Mouse (Mus musculus) thymus, adult 2 months (tissue): ENCODE measurements around the gene Rpl6.

Experiments used
- CTCF ChIP-seq: fragments of 200-500 bp; IDR thresholded peaks from 2 replicates; pipeline ENCODE4 v1.5.1; 2012; ENCODE audit warnings: mild to moderate bottlenecking, control low read depth, low read length, moderate library complexity, borderline replicate concordance; ENCODE audit not compliant: control insufficient read depth, poor library complexity, insufficient read depth; ENCODE audit errors: extremely low read depth
- POLR2A ChIP-seq: fragments of 200-500 bp; IDR thresholded peaks from 2 replicates; pipeline ENCODE4 v1.6.1; 2012; ENCODE audit warnings: mild to moderate bottlenecking, low read length, control low read depth, moderate library complexity; ENCODE audit not compliant: control insufficient read depth, poor library complexity, insufficient read depth; ENCODE audit errors: extremely low read depth

GRCm38 (mm10) chr5:121198376-121198775, 5.9 kb upstream of the Rpl6 start:
- TF ChIP-seq CTCF = no peak
- no peak for TF ChIP-seq POLR2A
